Mouse (Mus musculus): Measurements from ENCODE around the gene Cdan1. TPM values are rescaled to one million over a fixed set of nuclear protein-coding genes. Genes with fewer than 3 reads are reported as not detected.

Gene Cdan1
- polyA plus RNA-seq, 1 experiment from 2014 or later, result 4.3 TPM

GRCm38 (mm10) chr2:120852626-120853025 is 2.7 kb upstream of the Cdan1 start:
- ATAC-seq (replicated peaks; ENCODE audit: insufficient number of reproducible peaks, insufficient read depth, low FRiP score, low read depth), result no peak
- Histone ChIP-seq H3K9ac (no peak overlapping the region), H3K36me3 (no peaks in the 10 kb centered on the region), H3K27ac (no peak overlapping the region), H3K9me3 (replicated peaks) (no peaks in the 10 kb centered on the region), H3K4me1 (replicated peaks) (peaks cover 8% of the 10 kb centered on the region; the same call in 1 of the 2 replicates), H3K27me3 (no peaks in the 10 kb centered on the region), H3K4me2 (no peak overlapping the region), H3K4me3 (no peak overlapping the region)
- 25% methylated on average over 1 of the region's 1 CpGs for whole genome bisulfite sequencing

GRCm38 (mm10) chr2:120850424-120851082 is 625 bp upstream of the Cdan1 start, which contains the start of gene Ttbk2:
Gene Ttbk2 (minus strand): TSS chr2:120850604.
- WGBS, result 1% methylated on average over 39 of the region's 39 CpGs
- ATAC-seq (replicated peaks; ENCODE audit: insufficient number of reproducible peaks, insufficient read depth, low FRiP score, low read depth), result peak; percentile 100
- no peaks in the 10 kb centered on the region for H3K27me3 ChIP-seq

GRCm38 (mm10) chr2:120845280-120845679 is 4.6 kb downstream of the Cdan1 start:
- 90% methylated on average over 1 of the region's 1 CpGs for WGBS
- no peaks in the 10 kb centered on the region for H3K9me3 ChIP-seq (replicated peaks)
- no peak for ATAC-seq (replicated peaks; ENCODE audit: insufficient number of reproducible peaks, insufficient read depth, low FRiP score, low read depth)
- no peak overlapping the region for H3K4me3 ChIP-seq
- H3K27ac ChIP-seq, result no peak overlapping the region
- H3K9ac ChIP-seq, result no peak overlapping the region
- H3K36me3 ChIP-seq, result no peaks in the 10 kb centered on the region
- no peaks in the 10 kb centered on the region for H3K27me3 ChIP-seq
- H3K4me1 ChIP-seq (replicated peaks), result peaks cover 12% of the 10 kb centered on the region; the same call in 1 of the 2 replicates
- no peak overlapping the region for H3K4me2 ChIP-seq

More at GRCm38 (mm10) chr2:120850424-120851082, 625 bp upstream of the Cdan1 start, which contains the start of gene Ttbk2:
- Histone ChIP-seq H3K9me3 (replicated peaks) (no peaks in the 10 kb centered on the region), H3K4me3 (peak within 1 kb of the TSS; percentile 99), H3K36me3 (no peaks in the 10 kb centered on the region), H3K9ac (peak within 1 kb of the TSS; percentile 93), H3K27ac (peak within 1 kb of the TSS; percentile 76), H3K4me1 (replicated peaks) (peaks cover 8% of the 10 kb centered on the region; the same call in 1 of the 2 replicates), H3K4me2 (peak within 1 kb of the TSS; percentile 90)

GRCm38 (mm10) chr2:120843990-120844389 is 5.9 kb downstream of the Cdan1 start:
- 49% methylated on average over 4 of the region's 4 CpGs for WGBS
- Histone ChIP-seq H3K4me2 (no peak overlapping the region), H3K9me3 (replicated peaks) (no peaks in the 10 kb centered on the region), H3K9ac (no peak overlapping the region), H3K27ac (no peak overlapping the region), H3K4me1 (replicated peaks) (peaks cover 7% of the 10 kb centered on the region; the same call in 1 of the 2 replicates), H3K4me3 (no peak overlapping the region), H3K36me3 (no peaks in the 10 kb centered on the region), H3K27me3 (no peaks in the 10 kb centered on the region)
- no peak for ATAC-seq (replicated peaks; ENCODE audit: insufficient number of reproducible peaks, insufficient read depth, low FRiP score, low read depth)

- no peak overlapping the region for H3K9ac ChIP-seq
- H3K4me1 ChIP-seq (replicated peaks), result peaks cover 9% of the 10 kb centered on the region; the same call in 1 of the 2 replicates
- H3K9me3 ChIP-seq (replicated peaks), result no peaks in the 10 kb centered on the region
- no peaks in the 10 kb centered on the region for H3K36me3 ChIP-seq
- no peak for ATAC-seq (replicated peaks; ENCODE audit: insufficient number of reproducible peaks, insufficient read depth, low FRiP score, low read depth)
- H3K27ac ChIP-seq, result no peak overlapping the region
- no peaks in the 10 kb centered on the region for H3K27me3 ChIP-seq
- no peak overlapping the region for H3K4me3 ChIP-seq
- WGBS, result 84% methylated on average over 1 of the region's 1 CpGs
- H3K4me2 ChIP-seq, result no peak overlapping the region
Observed at GRCm38 (mm10) chr2:120841211-120841610, 8.7 kb downstream of the Cdan1 start.

- Histone ChIP-seq H3K27me3 (no peaks in the 10 kb centered on the region), H3K36me3 (no peaks in the 10 kb centered on the region), H3K9me3 (replicated peaks) (no peaks in the 10 kb centered on the region), H3K4me3 (no peak overlapping the region), H3K4me2 (no peak overlapping the region), H3K27ac (no peak overlapping the region), H3K4me1 (replicated peaks) (0 out of 2 replicates have a peak, but pooled peaks cover 2% of the 10 kb centered on the region), H3K9ac (no peak overlapping the region)
- no peak for ATAC-seq (replicated peaks; ENCODE audit: insufficient number of reproducible peaks, insufficient read depth, low FRiP score, low read depth)
- 88% methylated on average over 4 of the region's 4 CpGs for WGBS
Observed at GRCm38 (mm10) chr2:120835167-120835566, 14.8 kb downstream of the Cdan1 start.

- Histone ChIP-seq H3K9ac (no peak overlapping the region), H3K9me3 (replicated peaks) (no peaks in the 10 kb centered on the region), H3K27ac (no peak overlapping the region), H3K27me3 (no peaks in the 10 kb centered on the region), H3K4me2 (no peak overlapping the region), H3K4me3 (no peak overlapping the region), H3K36me3 (no peaks in the 10 kb centered on the region), H3K4me1 (replicated peaks) (no peaks in the 10 kb centered on the region)
- no peak for ATAC-seq (replicated peaks; ENCODE audit: insufficient number of reproducible peaks, insufficient read depth, low FRiP score, low read depth)
- 32% methylated on average over 1 of the region's 1 CpGs for WGBS
Observed at GRCm38 (mm10) chr2:120826936-120827638, 22.8 kb downstream of the Cdan1 start.

- Histone ChIP-seq H3K9me3 (replicated peaks) (no peaks in the 10 kb centered on the region), H3K27me3 (no peaks in the 10 kb centered on the region), H3K9ac (no peak overlapping the region), H3K4me3 (no peak overlapping the region), H3K27ac (no peak overlapping the region), H3K4me1 (replicated peaks) (no peaks in the 10 kb centered on the region), H3K36me3 (peaks cover 4% of the 10 kb centered on the region; the same call in 1 of the 2 replicates), H3K4me2 (no peak overlapping the region)
- no peak for ATAC-seq (replicated peaks; ENCODE audit: insufficient number of reproducible peaks, insufficient read depth, low FRiP score, low read depth)
- 79% methylated on average over 2 of the region's 2 CpGs for WGBS
Observed at GRCm38 (mm10) chr2:120770265-120770935, 79.5 kb downstream of the Cdan1 start.

- Histone ChIP-seq H3K4me2 (no peak overlapping the region), H3K9ac (no peak overlapping the region), H3K4me1 (replicated peaks) (no peaks in the 10 kb centered on the region), H3K4me3 (no peak overlapping the region), H3K36me3 (peaks cover 11% of the 10 kb centered on the region; the same call in 1 of the 2 replicates), H3K9me3 (replicated peaks) (no peaks in the 10 kb centered on the region), H3K27ac (no peak overlapping the region), H3K27me3 (no peaks in the 10 kb centered on the region)
- no peak for ATAC-seq (replicated peaks; ENCODE audit: insufficient number of reproducible peaks, insufficient read depth, low FRiP score, low read depth)
Observed at GRCm38 (mm10) chr2:120761922-120762321, 88.0 kb downstream of the Cdan1 start.

- WGBS, result 95% methylated on average over 2 of the region's 2 CpGs
- no peaks in the 10 kb centered on the region for H3K9me3 ChIP-seq (replicated peaks)
- no peak overlapping the region for H3K9ac ChIP-seq
- H3K4me3 ChIP-seq, result no peak overlapping the region
- H3K36me3 ChIP-seq, result peaks cover 19% of the 10 kb centered on the region
- no peaks in the 10 kb centered on the region for H3K27me3 ChIP-seq
- H3K27ac ChIP-seq, result no peak overlapping the region
- ATAC-seq (replicated peaks; ENCODE audit: insufficient number of reproducible peaks, insufficient read depth, low FRiP score, low read depth), result no peak
- no peak overlapping the region for H3K4me2 ChIP-seq
- H3K4me1 ChIP-seq (replicated peaks), result no peaks in the 10 kb centered on the region
Observed at GRCm38 (mm10) chr2:120748041-120748440, 101.9 kb downstream of the Cdan1 start.

- Histone ChIP-seq H3K4me1 (replicated peaks) (no peaks in the 10 kb centered on the region), H3K4me2 (no peak overlapping the region), H3K9me3 (replicated peaks) (no peaks in the 10 kb centered on the region), H3K27me3 (no peaks in the 10 kb centered on the region), H3K9ac (no peak overlapping the region), H3K36me3 (peaks cover 20% of the 10 kb centered on the region), H3K27ac (peak overlapping the region; percentile 6; the same call in 1 of the 2 replicates), H3K4me3 (no peak overlapping the region)
- WGBS, result 80% methylated on average over 1 of the region's 1 CpGs
- ATAC-seq (replicated peaks; ENCODE audit: insufficient number of reproducible peaks, insufficient read depth, low FRiP score, low read depth), result no peak
Observed at GRCm38 (mm10) chr2:120745496-120745895, 104.4 kb downstream of the Cdan1 start.
